Mouse (Mus musculus) neural tube, postnatal 0 days (tissue): ENCODE measurements around the gene Otol1. TPM values are rescaled to one million over a fixed set of nuclear protein-coding genes. Genes with fewer than 3 reads are reported as not detected.

ENCODE experiments used
- polyA plus RNA-seq: library from polyadenylated mRNA; unstranded; fragments of >200 nt; fragmentation: Nextera tagmentation; extraction: Ambion mirVana; gene quantifications from 2 replicates; pipeline ENCODE4 v1.2.1, GENCODE M21; 2015

Gene Otol1
- polyA plus RNA-seq: not detected in 2 replicates

DNA sequence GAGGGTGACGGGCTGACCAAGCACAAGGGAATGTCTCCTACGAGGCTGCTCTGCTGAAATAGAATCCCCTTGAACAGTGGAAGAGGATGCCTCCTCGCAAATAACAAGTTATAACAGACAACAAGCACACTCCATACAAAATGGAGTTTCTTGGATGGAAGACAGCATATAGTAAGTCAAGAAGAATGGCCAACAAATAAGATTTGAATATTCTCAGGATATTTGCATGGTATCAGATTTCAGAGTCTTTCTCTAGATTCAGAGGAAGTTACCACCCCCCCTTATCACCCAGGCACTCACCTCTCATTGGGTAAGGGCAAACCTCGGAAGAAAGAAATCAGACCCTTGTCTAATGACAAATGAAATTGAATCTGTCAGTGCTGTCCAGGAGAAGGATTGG, at the start of gene Otol1:
Otol1 (plus strand) TSS at position 301 of the 400 bp plus-strand sequence.

Other genes starting within 250 kb of the Otol1 start
- gene Sptssb, start 147.7 kb upstream of the Otol1 start, polyA plus RNA-seq: 2.3 and 2.9 TPM in 2 replicates